Mouse (Mus musculus) heart, adult 2 months (tissue): ENCODE data around the gene Rasip1. TPM values are rescaled to one million over a fixed set of nuclear protein-coding genes. Genes with fewer than 3 reads are reported as not detected.

Source experiments
- DNase-seq, 2 experiments: peaks; one replicate each; pipeline ENCODE4 v3.0.0; 2021
- H3K27ac ChIP-seq: fragments of 200-600 bp; 2 replicates; pipeline ENCODE4 v1.8.1; 2022
- H3K27me3 ChIP-seq: fragments of 200-500 bp; 2 replicates; pipeline ENCODE4 v1.6.1; 2012; ENCODE audit warnings: mild to moderate bottlenecking, low read length, inconsistent platforms, mixed read lengths; ENCODE audit not compliant: control insufficient read depth, insufficient read depth
- H3K36me3 ChIP-seq: fragments of 200-500 bp; 2 replicates; pipeline ENCODE4 v1.6.1; 2012; ENCODE audit warnings: low read length, inconsistent platforms; ENCODE audit not compliant: control insufficient read depth, insufficient read depth
- H3K4me1 ChIP-seq: fragments of 200-500 bp; 2 replicates; pipeline ENCODE4 v1.6.1; 2011; ENCODE audit warnings: low read length; ENCODE audit not compliant: control insufficient read depth, insufficient read depth
- H3K4me3 ChIP-seq: fragments of 200-600 bp; 2 replicates; pipeline ENCODE4 v1.8.1; 2022
- H3K79me2 ChIP-seq: fragments of 200-500 bp; replicated peaks from 2 replicates; pipeline ENCODE4 v1.6.1; 2012; ENCODE audit warnings: mild to moderate bottlenecking, inconsistent platforms, low read length, moderate library complexity, mixed read lengths; ENCODE audit not compliant: control insufficient read depth, insufficient read depth
- H3K9ac ChIP-seq: fragments of 200-500 bp; 2 replicates; pipeline ENCODE4 v1.6.1; 2012; ENCODE audit warnings: low read depth, mild to moderate bottlenecking, control low read depth, inconsistent platforms, low read length, mixed read lengths
- CTCF ChIP-seq: fragments of 200-600 bp; IDR thresholded peaks from 2 replicates; pipeline ENCODE4 v1.8.1; 2022; ENCODE audit warnings: antibody characterized with exemption, mild to moderate bottlenecking, moderate library complexity
- EP300 ChIP-seq: fragments of 200-500 bp; IDR thresholded peaks from 2 replicates; pipeline ENCODE4 v1.6.1; 2011; ENCODE audit warnings: low read depth, low read length, control low read depth; ENCODE audit not compliant: insufficient read depth
- POLR2A ChIP-seq: fragments of 200-500 bp; IDR thresholded peaks from 2 replicates; pipeline ENCODE4 v1.6.1; 2011; ENCODE audit warnings: mild to moderate bottlenecking, low read depth, low read length, control low read depth; ENCODE audit not compliant: insufficient read depth
- WGBS: fragments of 180-500 bp; shearing (Covaris S2); methylation state at CpG from one replicate; pipeline ENCODE4 v1.1.7; 2018; 5-methylcytosine and 5-hydroxymethylcytosine counted together
- intact Hi-C: fragments of 180-260 bp; cut with DNase I; formaldehyde crosslinking; loops from one replicate; pipeline ENCODE4 v1.15.1; 2025
- long read RNA-seq: library from polyadenylated mRNA; stranded (forward); transcript quantifications from one replicate; pipeline ENCODE4 v2.0.0, GENCODE M21; 2021
- polyA plus RNA-seq: library from polyadenylated mRNA; depleted of rRNA; stranded (reverse); fragments of >200 nt; gene quantifications from 2 replicates; pipeline ENCODE4 v1.2.3, GENCODE M21; 2012; rRNA removed
- total RNA-seq, 2 experiments: library from RNA; stranded (reverse); gene quantifications; 2 replicates each; pipeline ENCODE4 v1.2.3; 2021

The Rasip1 gene
- 10 to 100 TPM; 25.0 to 25.5 TPM for total RNA-seq
- polyA plus RNA-seq: 30.5 and 30.9 TPM in 2 replicates
- long read RNA-seq, transcript Rasip1-201 (12 exons, 3,202 nt): major isoform, 34 of 46 reads
- long read RNA-seq, partial matches to known transcripts: 9 of 46 reads
- long read RNA-seq, other reads (novel, unspliced or antisense): 3 of 46 reads

DNA sequence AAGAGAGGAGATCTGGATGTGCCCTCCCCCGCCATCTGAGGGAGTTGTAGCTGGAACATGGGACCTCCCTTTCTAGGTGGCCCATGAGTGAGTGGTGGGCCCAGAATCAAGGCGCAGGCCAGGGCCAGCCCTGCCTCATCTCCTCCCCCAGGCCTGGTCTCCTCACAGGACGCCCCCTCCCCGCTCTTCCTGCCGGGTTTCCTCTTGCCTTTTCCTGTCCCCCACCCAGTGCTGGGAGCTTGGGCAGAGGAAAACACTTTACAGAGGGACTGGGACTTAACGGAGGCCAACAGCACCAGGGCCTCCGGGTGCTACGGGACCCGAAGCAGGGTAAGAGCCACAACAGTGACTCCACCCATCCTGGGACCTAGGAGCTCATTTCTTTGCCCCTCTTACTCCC, at the start of gene Rasip1:
TSS of gene Rasip1 (plus strand) at position 228 of the 400 bp plus-strand sequence.
- peak within 1 kb of the TSS; percentile 96 for H3K27ac ChIP-seq
- H3K36me3 ChIP-seq: peaks cover 8% of the 10 kb centered on the region
- intact Hi-C loops: loop anchor here (1.0 to 2.0 kb wide), 2 partner anchors 13 to 38 kb away; no protein-coding TSS in a partner anchor
- H3K4me3 ChIP-seq: peak within 1 kb of the TSS; percentile 65
- no peaks in the 10 kb centered on the region for H3K27me3 ChIP-seq
- H3K4me1 ChIP-seq: peaks cover 2% of the 10 kb centered on the region; the same call in 1 of the 2 replicates
- TF ChIP-seq CTCF (no peak), EP300 (0 out of 2 replicates have a peak, but pooled peaks have one; percentile 76), POLR2A (peak; percentile 97)
- WGBS: 50% methylated on average over 9 of the region's 9 CpGs
- H3K79me2 ChIP-seq: no peaks in the 10 kb centered on the region; the same call in 1 of the 2 replicates
- peak; percentile 76 to 81 for DNase-seq
- peak within 1 kb of the TSS; percentile 78 for H3K9ac ChIP-seq

DNA sequence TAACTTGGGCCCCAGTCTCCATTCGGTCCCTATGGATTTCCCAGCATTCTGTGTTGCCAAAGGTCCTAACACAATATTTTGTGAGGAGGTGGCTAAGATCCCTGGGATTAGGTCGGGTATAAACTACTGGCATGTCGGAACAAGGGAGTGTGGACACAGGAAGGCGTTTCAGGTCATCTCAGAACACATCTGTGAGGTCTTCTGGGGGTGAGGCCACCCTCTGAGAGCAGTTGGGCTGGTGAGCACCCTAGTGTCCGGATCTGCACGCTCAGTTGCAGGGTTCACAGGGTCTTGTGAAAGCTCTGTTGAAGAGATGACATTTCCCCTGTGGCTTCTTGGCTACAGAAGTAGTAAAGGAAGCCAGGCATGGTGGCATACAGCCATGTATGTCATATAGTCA, 41.4 kb upstream of the Rasip1 start:
- Histone ChIP-seq H3K4me1 (no peaks in the 10 kb centered on the region; the same call in 1 of the 2 replicates), H3K36me3 (no peaks in the 10 kb centered on the region), H3K27me3 (no peaks in the 10 kb centered on the region), H3K79me2 (no peaks in the 10 kb centered on the region), H3K27ac (no peak overlapping the region), H3K4me3 (no peak overlapping the region), H3K9ac (no peak overlapping the region)
- intact Hi-C loops: no loop called here
- TF ChIP-seq POLR2A: no peak
- no peak for TF ChIP-seq CTCF
- 94% methylated on average over 6 of the region's 6 CpGs for WGBS
- DNase-seq: no peak

DNA sequence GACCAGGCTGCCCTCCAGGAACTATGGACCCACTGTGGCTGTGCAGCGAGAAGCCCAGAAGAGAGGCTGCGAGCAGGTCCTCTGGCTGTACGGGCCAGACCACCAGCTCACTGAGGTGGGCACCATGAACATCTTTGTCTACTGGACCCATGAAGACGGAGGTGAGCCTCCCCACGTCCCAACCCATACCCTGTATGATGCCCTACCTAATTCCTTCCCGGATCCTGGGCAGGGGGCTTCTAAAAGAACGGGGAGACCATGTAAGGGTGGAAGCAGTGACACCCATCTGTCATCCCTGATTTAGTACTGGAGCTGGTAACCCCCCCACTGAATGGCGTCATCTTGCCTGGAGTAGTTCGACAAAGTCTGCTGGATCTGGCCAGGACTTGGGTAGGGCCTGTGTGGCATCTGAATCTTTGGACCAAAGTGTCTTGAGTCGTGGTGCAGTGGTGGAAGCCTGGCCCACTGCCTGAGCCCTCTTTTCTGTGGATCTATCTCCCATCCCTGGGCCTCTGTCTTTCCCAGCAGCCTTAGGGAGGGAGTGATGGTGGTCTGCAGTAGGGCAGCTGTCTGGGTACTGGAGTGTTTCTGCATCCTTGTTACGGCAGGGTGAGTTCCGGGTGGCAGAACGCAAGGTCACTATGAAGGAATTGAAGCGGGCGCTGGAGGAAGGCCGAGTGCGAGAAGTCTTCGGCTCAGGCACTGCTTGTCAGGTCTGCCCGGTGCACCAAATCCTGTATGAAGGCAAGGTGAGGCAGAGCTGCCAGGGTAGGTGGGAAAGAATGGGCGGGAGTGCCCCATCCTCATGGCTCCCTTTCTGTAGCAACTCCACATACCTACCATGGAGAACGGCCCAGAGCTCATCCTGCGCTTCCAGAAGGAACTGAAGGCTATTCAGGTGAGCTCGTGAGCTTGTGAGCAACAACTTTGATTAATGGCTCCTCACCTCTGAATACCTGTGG, 39.4 kb upstream of the Rasip1 start:
- Histone ChIP-seq H3K36me3 (no peaks in the 10 kb centered on the region), H3K27me3 (no peaks in the 10 kb centered on the region), H3K4me1 (peaks cover 2% of the 10 kb centered on the region), H3K4me3 (no peak overlapping the region), H3K79me2 (no peaks in the 10 kb centered on the region), H3K27ac (no peak overlapping the region), H3K9ac (no peak overlapping the region)
- intact Hi-C loops: loop anchor here (2.0 kb wide), 4 partner anchors 17 to 95 kb away; partner anchors contain the start of genes Bcat2, Hsd17b14 and Rasip1
- TF ChIP-seq POLR2A (no peak), CTCF (no peak), EP300 (no peak)
- DNase-seq: no peak
- 93% methylated on average over 23 of the region's 23 CpGs for WGBS

DNA sequence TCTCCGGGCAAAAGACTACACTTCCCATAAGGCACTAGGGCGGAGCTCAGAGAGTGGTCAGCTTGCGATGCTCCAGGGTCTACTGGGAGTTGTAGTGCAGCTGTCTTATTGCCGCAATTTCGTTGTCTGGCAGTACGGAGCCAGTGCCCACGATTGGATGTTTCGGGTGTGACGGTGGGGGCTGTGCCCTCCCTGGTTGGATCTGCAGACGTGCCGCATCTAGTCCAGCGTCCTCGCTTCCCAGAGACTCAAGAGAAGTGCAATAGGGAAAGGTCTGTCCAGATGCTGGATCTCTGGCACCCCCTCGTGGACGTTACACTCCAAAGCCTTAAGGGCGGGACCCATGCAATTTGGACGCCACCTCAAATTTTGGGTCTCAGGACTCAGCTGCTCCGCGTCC, 38.1 kb upstream of the Rasip1 start:
- peak overlapping the region; percentile 38 for H3K4me3 ChIP-seq
- H3K9ac ChIP-seq: no peak overlapping the region
- peak; percentile 88 for TF ChIP-seq CTCF
- peak; percentile 57 for TF ChIP-seq POLR2A
- TF ChIP-seq EP300: peak; percentile 94
- DNase-seq: peak; percentile 91 to 95
- peak overlapping the region; percentile 26; the same call in 1 of the 2 replicates for H3K27ac ChIP-seq
- H3K36me3 ChIP-seq: no peaks in the 10 kb centered on the region
- 2% methylated on average over 19 of the region's 19 CpGs for WGBS
- intact Hi-C loops: loop anchor here (2.0 kb wide), 4 partner anchors 18 to 94 kb away; partner anchors contain the start of genes Bcat2, Hsd17b14 and Rasip1
- peaks cover 2% of the 10 kb centered on the region for H3K4me1 ChIP-seq
- no peaks in the 10 kb centered on the region for H3K27me3 ChIP-seq
- H3K79me2 ChIP-seq: no peaks in the 10 kb centered on the region

DNA sequence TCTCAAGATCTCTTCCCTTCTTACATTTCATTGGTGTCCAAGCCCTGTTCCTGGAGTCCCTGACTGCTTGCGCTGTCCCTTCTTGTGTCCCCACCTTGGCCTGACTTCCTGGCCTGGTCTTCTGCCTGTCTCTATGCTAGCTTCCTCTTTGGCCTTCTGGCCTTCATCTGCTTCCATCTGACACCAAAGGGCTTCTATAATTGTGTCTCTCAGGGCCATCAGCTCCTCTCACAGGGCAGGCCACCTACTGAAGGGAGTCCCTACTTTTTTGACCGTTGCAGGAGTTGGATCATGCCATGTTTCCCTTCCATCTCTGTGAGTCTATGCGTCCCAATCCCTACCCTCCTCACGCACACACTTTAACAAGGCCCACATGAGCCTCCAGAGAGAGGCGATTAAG, 37.4 kb upstream of the Rasip1 start:
- no peak overlapping the region for H3K9ac ChIP-seq
- intact Hi-C loops: loop anchor here (2.0 kb wide), 4 partner anchors 19 to 93 kb away; partner anchors contain the start of genes Bcat2, Hsd17b14 and Rasip1
- 90% methylated on average over 5 of the region's 5 CpGs for WGBS
- no peak for DNase-seq
- peaks cover 2% of the 10 kb centered on the region for H3K4me1 ChIP-seq
- no peaks in the 10 kb centered on the region for H3K79me2 ChIP-seq
- no peaks in the 10 kb centered on the region for H3K27me3 ChIP-seq
- TF ChIP-seq EP300: no peak
- no peak for TF ChIP-seq CTCF
- no peak for TF ChIP-seq POLR2A
- no peak overlapping the region for H3K27ac ChIP-seq
- H3K4me3 ChIP-seq: no peak overlapping the region
- H3K36me3 ChIP-seq: no peaks in the 10 kb centered on the region
